Mouse (Mus musculus) bone marrow, adult 2 months (tissue): ENCODE data around the gene Phf19. TPM values are rescaled to one million over a fixed set of nuclear protein-coding genes. Genes with fewer than 3 reads are reported as not detected.
A peak's percentile ranks its signal among the peaks of the same experiment; 100 is the strongest.

ENCODE experiments used
- H3K27ac ChIP-seq: fragments of 200-500 bp; 2 replicates; pipeline ENCODE4 v1.5.1; 2012; ENCODE audit warnings: low read depth, mild to moderate bottlenecking, control low read depth, inconsistent platforms, low read length; ENCODE audit not compliant: control insufficient read depth, poor library complexity, insufficient read depth
- H3K4me1 ChIP-seq: fragments of 200-500 bp; 2 replicates; pipeline ENCODE4 v1.6.1; 2011; ENCODE audit warnings: low read length; ENCODE audit not compliant: control insufficient read depth, insufficient read depth
- H3K4me3 ChIP-seq: fragments of 200-500 bp; replicated peaks from 2 replicates; pipeline ENCODE3; 2011; ENCODE audit warnings: mild to moderate bottlenecking, low read depth, low read length, control low read depth; ENCODE audit not compliant: control insufficient read depth
- CTCF ChIP-seq: fragments of 200-500 bp; IDR thresholded peaks from 2 replicates; pipeline ENCODE4 v1.5.1; 2011; ENCODE audit warnings: low read length, control low read depth; ENCODE audit not compliant: control insufficient read depth, insufficient read depth
- POLR2A ChIP-seq: fragments of 200-500 bp; IDR thresholded peaks from 2 replicates; pipeline ENCODE4 v1.6.1; 2011; ENCODE audit warnings: low read depth, mild to moderate bottlenecking, control low read depth, low read length, borderline replicate concordance; ENCODE audit not compliant: control insufficient read depth
- WGBS: fragments of 180-500 bp; shearing (Covaris S2); methylation state at CpG from one replicate; pipeline ENCODE4 v1.1.7; 2018; 5-methylcytosine and 5-hydroxymethylcytosine counted together
- polyA plus RNA-seq: library from polyadenylated mRNA; stranded (reverse); fragments of >200 nt; gene quantifications from 2 replicates; pipeline ENCODE4 v1.2.4, GENCODE M21; 2011; ENCODE audit warnings: low replicate concordance; ENCODE audit not compliant: missing spikeins, insufficient read depth, insufficient read length

The Phf19 gene
- polyA plus RNA-seq, 1 experiment = 2.5 TPM

DNA sequence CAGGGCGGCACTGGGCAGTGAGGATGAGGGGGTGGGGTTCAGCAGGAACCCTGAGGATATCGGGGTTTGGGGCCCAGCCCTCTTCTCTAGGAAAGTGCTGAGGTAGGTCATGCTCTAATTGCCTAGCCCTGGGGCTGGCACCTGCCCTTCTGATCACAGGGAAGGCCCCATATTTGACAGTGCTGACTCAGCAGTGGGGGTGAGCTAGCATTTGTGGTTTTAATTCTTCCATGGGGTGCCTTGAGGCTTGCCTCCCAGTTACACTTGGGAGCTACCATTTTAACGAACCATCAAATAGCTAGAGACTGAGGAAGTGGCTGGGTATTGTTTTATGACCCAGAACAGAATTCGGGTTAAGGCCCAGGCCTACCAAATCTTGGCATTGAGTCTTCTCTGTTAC is 31.8 kb upstream of the Phf19 start:
- Histone ChIP-seq H3K4me1 (peaks cover 7% of the 10 kb centered on the region), H3K27ac (no peak overlapping the region), H3K4me3 (no peak overlapping the region)
- TF ChIP-seq CTCF (no peak), POLR2A (no peak)
- WGBS = 40% methylated on average over 4 of the region's 4 CpGs

DNA sequence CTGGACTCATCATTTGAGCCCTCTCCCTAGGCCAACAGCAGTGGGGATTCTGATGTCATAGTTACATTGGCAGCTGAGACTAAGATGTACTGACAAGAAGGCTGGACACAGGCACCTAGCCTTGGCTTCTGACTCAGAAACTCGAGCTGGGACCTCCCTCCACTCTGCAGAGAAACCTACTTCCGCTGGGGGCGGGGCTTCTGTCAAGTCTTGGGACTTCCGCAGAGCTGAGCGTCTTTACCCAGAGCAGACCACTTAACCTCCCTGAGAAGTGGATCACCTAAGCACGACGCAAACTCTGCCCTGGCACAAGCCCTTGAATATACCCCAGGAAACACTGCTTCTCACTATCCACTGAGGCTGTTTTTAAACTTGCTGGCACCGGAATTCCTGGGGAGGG is 30.9 kb upstream of the Phf19 start:
- no peak overlapping the region for H3K27ac ChIP-seq

DNA sequence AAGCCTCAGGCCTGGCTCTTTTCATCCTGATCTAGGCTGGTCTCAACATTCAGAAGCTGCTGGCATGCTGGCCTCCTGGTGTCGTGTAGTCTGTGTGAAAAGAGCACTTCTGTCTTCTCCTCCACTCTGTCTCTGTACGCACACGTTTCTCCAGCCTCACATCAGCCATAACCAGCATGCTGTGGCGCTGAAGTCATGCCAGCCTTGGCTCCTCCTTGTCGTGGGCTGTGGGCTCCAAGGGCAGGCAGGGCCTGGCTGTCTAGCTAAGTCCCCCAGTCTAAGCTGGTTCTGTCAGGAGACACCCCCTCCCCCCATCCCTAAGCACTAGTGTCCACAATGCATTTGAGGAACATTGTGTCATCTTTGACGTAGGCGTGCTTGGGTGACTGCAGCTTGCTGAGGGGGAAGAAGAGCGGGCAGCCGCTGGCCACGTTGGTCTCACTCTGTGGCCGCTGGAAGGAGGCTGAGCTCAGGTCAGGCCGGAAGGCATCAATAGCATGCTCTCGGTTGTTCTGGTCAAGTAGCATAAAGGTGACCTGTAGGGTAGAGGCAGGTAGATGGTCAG is 29.8 kb upstream of the Phf19 start:
- peak overlapping the region; percentile 2 for H3K27ac ChIP-seq
- H3K4me3 ChIP-seq = no peak overlapping the region
- peaks cover 16% of the 10 kb centered on the region for H3K4me1 ChIP-seq
- TF ChIP-seq CTCF = no peak; the same call in 1 of the 2 replicates
- no peak for TF ChIP-seq POLR2A
- 52% methylated on average over 13 of the region's 13 CpGs for WGBS

More for the DNA sequence above, 30.9 kb upstream of the Phf19 start:
- Histone ChIP-seq H3K4me3 (no peak overlapping the region), H3K4me1 (peaks cover 11% of the 10 kb centered on the region)
- WGBS = 4% methylated on average over 8 of the region's 8 CpGs
- TF ChIP-seq CTCF (no peak), POLR2A (no peak)

DNA sequence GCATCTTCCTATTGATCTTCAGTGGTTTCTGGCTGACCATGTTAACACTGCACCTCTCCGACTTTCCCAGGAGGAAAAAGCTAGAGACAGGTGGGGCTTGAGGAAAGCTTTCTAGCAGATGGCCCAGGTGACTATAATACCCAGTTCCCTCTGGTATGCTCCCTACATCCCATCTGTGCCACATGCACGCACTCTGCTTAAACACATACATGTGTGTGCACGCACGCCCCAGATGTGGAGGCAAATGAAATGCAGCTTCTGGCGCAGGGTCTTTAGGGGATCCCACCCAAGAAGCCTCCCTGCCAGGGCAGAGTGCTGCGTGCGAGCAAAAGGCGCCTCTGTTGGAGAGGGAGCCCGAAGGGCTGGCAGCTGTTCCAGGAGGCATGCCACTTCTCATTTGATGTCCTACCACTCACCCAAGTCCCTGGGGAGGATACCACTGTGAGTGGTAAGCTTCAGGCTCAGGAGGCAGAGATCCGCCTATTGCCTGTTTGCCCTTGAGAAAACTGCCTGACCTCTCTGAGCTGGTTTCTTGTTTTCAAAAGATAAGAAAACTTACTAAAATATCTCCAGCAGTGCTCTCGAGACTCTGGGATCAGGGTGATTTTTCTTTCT is 27.3 kb upstream of the Phf19 start:
- TF ChIP-seq POLR2A = no peak
- no peak for TF ChIP-seq CTCF
- H3K4me1 ChIP-seq = peaks cover 17% of the 10 kb centered on the region
- WGBS = 75% methylated on average over 11 of the region's 11 CpGs
- H3K27ac ChIP-seq = no peak overlapping the region; the same call in 1 of the 2 replicates
- no peak overlapping the region for H3K4me3 ChIP-seq

DNA sequence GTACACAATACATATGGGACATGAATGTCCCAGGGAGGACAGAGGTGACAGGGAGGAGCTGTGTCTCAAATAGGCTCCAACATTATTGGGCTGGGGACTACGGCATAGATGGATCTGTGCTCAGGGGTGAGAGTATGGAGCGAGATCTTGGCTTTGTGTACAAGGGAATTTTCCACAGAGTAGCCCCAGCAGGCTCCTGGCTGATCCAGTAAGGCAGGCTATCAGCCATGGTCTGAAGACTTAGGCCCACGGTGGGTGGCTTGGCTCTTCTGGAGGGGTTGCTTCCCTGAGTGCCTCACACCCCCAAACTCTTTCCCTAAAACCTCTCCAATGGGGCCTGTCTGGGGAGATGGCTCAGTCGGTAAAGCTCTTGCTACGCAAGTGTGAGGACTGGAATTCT is 26.4 kb upstream of the Phf19 start:
- no peak for TF ChIP-seq CTCF
- no peak for TF ChIP-seq POLR2A
- no peak overlapping the region for H3K4me3 ChIP-seq
- H3K27ac ChIP-seq = no peak overlapping the region
- H3K4me1 ChIP-seq = peaks cover 16% of the 10 kb centered on the region
- 87% methylated on average over 5 of the region's 5 CpGs for WGBS

DNA sequence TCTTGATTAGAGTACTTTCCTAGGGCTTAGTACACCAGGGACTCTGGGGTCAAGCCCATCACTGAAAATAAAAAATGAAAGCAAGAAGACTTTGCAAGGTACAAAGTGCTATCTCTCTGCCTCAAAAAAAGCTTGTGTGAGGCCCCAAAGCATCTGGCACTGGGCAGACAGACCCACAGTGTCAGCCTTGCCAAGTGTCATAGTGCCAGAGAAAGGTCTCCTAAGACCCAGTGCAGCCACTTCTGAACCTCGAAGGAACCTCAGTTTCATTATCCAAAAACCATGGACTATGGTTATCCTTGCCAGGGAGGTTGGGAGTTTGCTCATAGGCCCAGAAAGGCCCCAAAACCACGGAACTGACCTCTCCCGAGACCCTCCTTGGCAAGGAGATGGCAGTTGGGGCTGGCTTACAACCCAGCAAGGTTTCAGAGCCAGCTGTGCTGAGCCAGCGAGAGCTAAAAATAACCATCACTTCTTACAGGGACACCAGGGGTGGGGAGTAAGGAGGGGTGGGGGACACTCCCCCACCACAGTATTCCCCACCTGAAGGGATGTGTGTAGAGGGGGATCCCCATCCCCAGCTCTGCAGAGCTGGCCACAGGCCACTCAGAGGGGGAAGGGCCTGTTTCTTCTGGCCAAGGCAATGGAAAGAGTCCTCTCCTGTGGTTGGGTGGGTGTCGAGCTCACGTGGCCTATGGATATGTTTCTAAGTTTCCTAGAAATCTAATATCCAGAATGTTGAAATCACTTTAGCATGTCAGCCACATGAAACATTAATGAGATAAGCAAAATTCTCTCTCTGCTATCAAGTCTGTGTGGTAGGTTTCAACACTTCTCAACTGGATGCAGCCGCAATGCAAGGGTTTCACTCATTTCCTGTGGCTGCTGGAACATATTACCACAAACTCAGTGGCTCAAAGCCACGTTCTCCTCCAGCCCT is 24.7 kb upstream of the Phf19 start:
- H3K4me1 ChIP-seq = peaks cover 11% of the 10 kb centered on the region
- H3K4me3 ChIP-seq = no peak overlapping the region
- TF ChIP-seq CTCF = no peak
- no peak for TF ChIP-seq POLR2A
- WGBS = 2% methylated on average over 8 of the region's 8 CpGs
- peak overlapping the region; percentile 25; the same call in 1 of the 2 replicates for H3K27ac ChIP-seq

DNA sequence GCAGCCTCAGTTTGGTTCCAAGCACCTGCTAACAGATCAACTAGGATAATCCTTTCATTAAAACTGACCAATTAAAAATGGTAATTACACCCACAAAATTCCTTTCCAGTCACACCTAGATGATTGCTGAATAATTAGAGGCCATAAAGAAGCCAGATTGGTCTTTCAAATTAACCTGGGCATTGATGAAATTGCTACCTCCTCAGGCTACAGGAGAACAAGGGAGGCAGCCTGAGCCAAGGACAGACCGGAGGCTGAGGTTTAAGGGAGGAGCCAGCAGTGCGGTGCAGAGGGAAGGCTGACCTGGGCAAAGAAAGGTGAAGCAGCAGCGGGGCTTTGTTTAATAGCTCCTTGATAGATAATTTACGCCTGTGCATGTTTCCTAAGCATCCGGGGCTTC is 23.6 kb upstream of the Phf19 start:
- H3K27ac ChIP-seq = no peak overlapping the region
- peaks cover 10% of the 10 kb centered on the region for H3K4me1 ChIP-seq
- 7% methylated on average over 5 of the region's 5 CpGs for WGBS
- no peak for TF ChIP-seq POLR2A
- no peak for TF ChIP-seq CTCF
- no peak overlapping the region for H3K4me3 ChIP-seq

DNA sequence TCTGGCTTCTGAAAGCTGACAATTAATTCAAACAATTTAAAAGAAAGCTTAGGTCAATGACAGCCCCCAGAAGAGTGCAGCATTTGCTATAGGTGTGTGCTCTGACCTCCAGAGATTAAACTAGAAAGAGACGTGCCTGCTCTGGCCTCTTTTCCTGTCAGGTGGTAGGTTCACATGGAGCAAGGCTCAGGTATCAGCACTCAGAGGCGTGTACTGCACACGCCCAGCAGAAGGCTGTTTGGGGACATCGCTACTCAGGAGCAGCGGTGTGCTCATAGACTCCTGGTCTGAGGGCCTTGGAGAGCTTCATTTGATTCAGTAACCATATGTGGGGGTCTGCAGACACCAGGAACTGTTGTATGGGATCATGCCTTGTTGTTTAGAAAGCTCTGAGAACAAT is 13.5 kb upstream of the Phf19 start:
- no peaks in the 10 kb centered on the region for H3K4me1 ChIP-seq
- no peak overlapping the region for H3K27ac ChIP-seq
- 81% methylated on average over 5 of the region's 5 CpGs for WGBS
- no peak overlapping the region for H3K4me3 ChIP-seq
- TF ChIP-seq CTCF (no peak), POLR2A (no peak)
